Mouse (Mus musculus) lung, postnatal 0 days (tissue): ENCODE measurements around the gene Slc44a1.

Experiments used
- CTCF ChIP-seq: IDR thresholded peaks from 2 replicates; pipeline ENCODE4 v1.5.1; 2016; ENCODE audit warnings: antibody characterized with exemption, mild to moderate bottlenecking
- EP300 ChIP-seq: IDR thresholded peaks from 2 replicates; pipeline ENCODE4 v1.6.1; 2016; ENCODE audit warnings: antibody characterized with exemption, mild to moderate bottlenecking, control low read depth

DNA sequence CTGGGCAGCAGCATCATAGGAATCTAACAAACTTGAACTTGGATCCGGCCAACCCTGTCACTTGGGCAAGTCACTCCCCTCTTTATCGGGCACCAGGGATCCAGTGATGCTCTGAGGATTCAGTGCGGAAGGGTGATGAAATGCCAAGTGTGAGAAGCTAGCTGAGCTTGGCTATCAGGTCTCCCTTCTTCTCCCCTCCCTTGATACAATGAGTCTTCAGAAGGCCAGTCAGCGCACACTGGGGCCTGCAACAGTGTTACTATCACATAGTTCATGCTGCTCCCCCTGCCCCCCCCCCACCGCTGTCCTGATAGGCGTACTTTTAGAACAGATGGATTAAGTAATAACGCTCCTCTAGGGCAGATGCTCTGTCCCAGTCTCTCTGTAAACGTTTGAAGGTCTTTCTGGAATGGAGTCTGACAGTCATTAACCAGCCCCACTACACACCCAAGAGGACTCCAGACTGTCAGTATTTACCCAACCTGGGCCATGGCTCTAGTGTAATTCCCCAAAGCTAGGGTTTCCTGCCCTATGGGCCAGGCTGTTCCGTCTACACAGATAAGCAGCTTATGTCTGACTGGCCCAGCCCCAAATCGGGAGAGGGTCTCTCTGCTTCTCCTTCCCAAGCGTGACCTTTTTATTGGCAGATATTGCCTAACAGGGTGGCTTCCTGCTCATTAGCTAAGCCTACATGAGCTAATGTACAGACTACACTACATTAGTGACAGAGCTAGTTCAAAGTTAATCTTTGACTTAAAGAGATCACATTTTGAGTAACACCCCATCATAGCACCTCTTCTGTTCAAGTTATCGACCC, 155.2 kb downstream of the Slc44a1 start:
- TF ChIP-seq CTCF (no peak), EP300 (no peak)
